Mouse (Mus musculus): ENCODE results near the gene Dhrs3.

DNA sequence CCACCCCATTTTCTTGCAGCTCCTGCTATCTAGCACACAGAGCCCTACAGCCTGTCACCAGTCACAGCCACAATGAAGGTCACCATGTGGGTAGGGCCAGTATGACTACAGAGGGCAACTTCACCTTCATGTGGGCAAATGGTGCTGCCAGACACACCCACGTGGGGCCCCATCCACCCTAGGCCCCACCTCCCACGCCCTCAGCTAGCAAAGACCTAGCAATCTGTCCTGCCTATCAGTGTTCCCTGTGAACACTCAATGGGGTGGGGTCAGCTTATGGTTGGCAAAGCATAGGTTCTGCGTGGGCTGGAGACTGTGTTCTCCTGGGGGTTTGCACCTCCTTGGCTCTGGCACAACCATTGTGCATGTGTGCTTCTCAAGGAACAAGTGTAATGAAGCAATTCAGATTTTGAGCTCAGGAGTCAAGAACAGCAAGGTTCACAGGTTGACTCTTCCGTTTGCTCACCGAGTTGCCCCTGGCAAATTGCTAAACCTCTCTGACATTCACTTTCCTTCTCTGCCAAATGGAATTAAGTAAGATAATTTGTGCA lies 9.0 kb downstream of the Dhrs3 start:
- TF ChIP-seq CTCF (IDR thresholded peaks at IDR 0.05; ENCODE audit: low read depth) = no peak
- no peak for TF ChIP-seq EP300 (IDR thresholded peaks at IDR 0.05; ENCODE audit: low read depth)
